In genomic region chr7:45681046-45681736, GRCm38 (mm10) we compare ENCODE assay signal across 10 mouse cellular contexts. TPM values are rescaled to one million over a fixed set of nuclear protein-coding genes. Genes with fewer than 3 reads are reported as not detected.
DNase-seq lines count a peak whose midpoint lies in the region; ATAC-seq and TF ChIP-seq lines count a peak whose summit lies in the region.
"Had no signal": no experiment of that assay in that cellular context is flagged by ENCODE, and none has a peak within 500 bp of the region (broad histone marks: within the 10 kb centered on the region; RNA-seq: fewer than 3 reads in every experiment).

No protein-coding gene starts in this region.

- no peak overlapping the region for H3K4me2 ChIP-seq in lung, postnatal 0 days (replicated peaks; ENCODE audit: low read depth, low read length)
- H3K4me2 ChIP-seq: embryonic facial prominence, embryonic 15.5 days had no signal

- no peak overlapping the region for H3K9ac ChIP-seq in lung, postnatal 0 days (replicated peaks; ENCODE audit: low read depth)
- H3K9ac ChIP-seq: embryonic facial prominence, embryonic 15.5 days had no signal

- WGBS in lung, postnatal 0 days: 48% methylated on average over 8 of the region's 8 CpGs

- DNase-seq in adrenal gland, adult (ENCODE audit: inconsistent age in 2 of 2, low spot score in 1 of 2): peak; percentile 49 to 65
- no peak for DNase-seq in adrenal gland, adult 8-10 months
- DNase-seq in B cell, adult 2 months: peak; percentile 73 to 82
- DNase-seq in gastrocnemius, postnatal 25 days: peak; percentile 59
- peak; percentile 76 for DNase-seq in lung, postnatal 0 days (ENCODE audit: low spot score)
- no peak for DNase-seq in left cerebral cortex, postnatal 4 days
- DNase-seq in ovary, postnatal 10 days (ENCODE audit: low spot score): no peak
- DNase-seq in left cerebral cortex, postnatal 10 days (ENCODE audit: extremely low spot score in 1 of 2, low spot score in 2 of 2): no peak
- DNase-seq: liver had no signal

- ATAC-seq in lung, postnatal 0 days: peak; percentile 43

- H3K4me1 ChIP-seq in lung, postnatal 0 days (ENCODE audit: insufficient read depth, low read depth, low read length): peaks cover 11% of the 10 kb centered on the region; the same call in 1 of the 2 replicates

- no peak overlapping the region for H3K4me3 ChIP-seq in lung, postnatal 0 days (ENCODE audit: low read depth, low read length)
- H3K4me3 ChIP-seq: embryonic facial prominence, embryonic 15.5 days had no signal

- H3K27ac ChIP-seq in lung, postnatal 0 days (ENCODE audit: low read length): peak overlapping the region; percentile 89
- H3K27ac ChIP-seq: embryonic facial prominence, embryonic 15.5 days had no signal

- H3K36me3 ChIP-seq in lung, postnatal 0 days (ENCODE audit: insufficient read depth, low read length): no peaks in the 10 kb centered on the region
- H3K36me3 ChIP-seq: embryonic facial prominence, embryonic 15.5 days had no signal

- H3K27me3 ChIP-seq in lung, postnatal 0 days (replicated peaks; ENCODE audit: insufficient read depth, low read length): no peaks in the 10 kb centered on the region
- H3K27me3 ChIP-seq: embryonic facial prominence, embryonic 15.5 days had no signal

- TF ChIP-seq CTCF in lung, postnatal 0 days (IDR thresholded peaks at IDR 0.05): no peak

- H3K9me3 ChIP-seq in lung, postnatal 0 days (ENCODE audit: low read length): no peaks in the 10 kb centered on the region
- H3K9me3 ChIP-seq: embryonic facial prominence, embryonic 15.5 days had no signal

- TF ChIP-seq EP300 in lung, postnatal 0 days (IDR thresholded peaks at IDR 0.05): peak; percentile 13; the same call in 1 of the 2 replicates

- intact Hi-C loops in left cerebral cortex, postnatal 4 days (cut with DNase I): loop anchor here (10.0 kb wide), 1 partner anchor 86 kb away; no protein-coding TSS in a partner anchor
- intact Hi-C loops in left cerebral cortex, postnatal 10 days (cut with DNase I): loop anchor here (5.0 to 10.0 kb wide), 3 partner anchors 39 to 206 kb away; partner anchors contain the start of gene Rasip1

RNA-seq across cellular contexts. Expression of gene Ntn5, which starts 2.6 kb away (rescaled TPM):
- under 1 TPM in 3 of 4 experiments, not detected in 1; 0.21 to 0.68 (median 0.32) TPM for total RNA-seq in adrenal gland, adult 8-10 months (2022)
- total RNA-seq in gastrocnemius, postnatal 25 days (2021): under 1 TPM; 0.38 to 0.75 TPM
- polyA plus RNA-seq in lung, postnatal 0 days (2015; fragmentation: Nextera tagmentation; extraction: Ambion mirVana): 2.4 TPM in 2 replicates
- under 1 TPM in 1 of 2 experiments, not detected in 1; 0.34 TPM for total RNA-seq in left cerebral cortex, postnatal 4 days (2021)
- total RNA-seq in left cerebral cortex, postnatal 10 days (2021): under 1 TPM; 0.45 to 0.47 TPM

RNA-seq across cellular contexts. Expression of gene Sec1, which starts 13.0 kb away (rescaled TPM):
- under 1 TPM; 0.15 to 0.59 (median 0.30) TPM for total RNA-seq in adrenal gland, adult 8-10 months (2022)
- total RNA-seq in gastrocnemius, postnatal 25 days (2021): under 1 TPM in 1 of 2 experiments, not detected in 1; 0.16 TPM
- 1.0 and 2.0 TPM in 2 replicates for polyA plus RNA-seq in lung, postnatal 0 days (2015; fragmentation: Nextera tagmentation; extraction: Ambion mirVana)
- total RNA-seq in left cerebral cortex, postnatal 4 days (2021): under 1 TPM; 0.18 to 0.20 TPM
- under 1 TPM; 0.34 to 0.39 TPM for total RNA-seq in left cerebral cortex, postnatal 10 days (2021)

RNA-seq across cellular contexts. Expression of gene Fut2, which starts 15.0 kb away (rescaled TPM):
- total RNA-seq in adrenal gland, adult 8-10 months (2022): under 1 TPM in 2 of 4 experiments, not detected in 2; 0.11 to 0.18 TPM
- under 1 TPM; 0.19 to 0.61 TPM for total RNA-seq in gastrocnemius, postnatal 25 days (2021)
- 0.27 and 0.84 TPM in 2 replicates for polyA plus RNA-seq in lung, postnatal 0 days (2015; fragmentation: Nextera tagmentation; extraction: Ambion mirVana)
- total RNA-seq in left cerebral cortex, postnatal 4 days (2021): not detected
- total RNA-seq in left cerebral cortex, postnatal 10 days (2021): under 1 TPM; 0.18 to 0.24 TPM

RNA-seq across cellular contexts. Expression of gene Car11, which starts 18.5 kb away (rescaled TPM):
- total RNA-seq in adrenal gland, adult 8-10 months (2022): 10 to 100 TPM; 11.5 to 28.2 (median 18.9) TPM
- 10 to 100 TPM in 1 of 2 experiments, 1 to 10 TPM in 1; 4.9 to 11.2 TPM for total RNA-seq in gastrocnemius, postnatal 25 days (2021)
- 1.5 and 2.4 TPM in 2 replicates for polyA plus RNA-seq in lung, postnatal 0 days (2015; fragmentation: Nextera tagmentation; extraction: Ambion mirVana)
- 100 to 1,000 TPM; 136 to 144 TPM for total RNA-seq in left cerebral cortex, postnatal 4 days (2021)
- 100 to 1,000 TPM; 152 to 154 TPM for total RNA-seq in left cerebral cortex, postnatal 10 days (2021)

RNA-seq across cellular contexts. Expression of gene Dbp, which starts 23.7 kb away (rescaled TPM):
- 100 to 1,000 TPM; 254 to 411 (median 333) TPM for total RNA-seq in adrenal gland, adult 8-10 months (2022)
- total RNA-seq in gastrocnemius, postnatal 25 days (2021): 100 to 1,000 TPM in 1 of 2 experiments, 10 to 100 TPM in 1; 14.3 to 121 TPM
- 6.8 and 9.4 TPM in 2 replicates for polyA plus RNA-seq in lung, postnatal 0 days (2015; fragmentation: Nextera tagmentation; extraction: Ambion mirVana)
- 10 to 100 TPM; 19.1 to 22.2 TPM for total RNA-seq in left cerebral cortex, postnatal 4 days (2021)
- total RNA-seq in left cerebral cortex, postnatal 10 days (2021): 10 to 100 TPM; 40.9 to 51.0 TPM

Comparison
In these comparisons a context has a peak if more than half of its experiments do, and no peak if none do; other contexts are left out.
1. DNase-seq: peak in adrenal gland, adult (2 of 2), B cell, adult 2 months (2 of 2), gastrocnemius, postnatal 25 days (single experiment) and lung, postnatal 0 days (single experiment); none in adrenal gland, adult 8-10 months (single experiment), left cerebral cortex, postnatal 4 days (single experiment), ovary, postnatal 10 days (single experiment) and left cerebral cortex, postnatal 10 days (0 of 2).